Mouse (Mus musculus): ENCODE measurements around the gene Nav2.

DNA sequence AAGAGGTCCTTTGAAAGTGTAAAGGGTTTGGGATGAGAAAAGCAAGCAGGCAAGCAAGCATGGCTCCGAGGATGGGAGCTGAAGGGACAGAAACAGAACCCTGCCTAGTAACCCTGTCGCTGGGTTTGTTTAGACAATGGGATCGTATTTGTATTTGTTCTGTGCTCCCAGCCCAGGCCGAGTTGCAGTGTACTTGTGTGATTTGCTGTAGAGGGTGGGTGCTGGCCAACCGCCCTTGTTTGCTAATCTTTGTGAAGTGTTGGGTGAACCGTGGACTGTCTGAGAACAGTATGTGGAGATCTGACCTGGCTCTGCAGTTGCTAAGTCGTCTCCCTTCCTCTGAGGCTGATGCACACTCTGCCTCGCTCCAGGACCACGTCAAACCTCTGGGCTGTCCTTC is 253.6 kb downstream of the Nav2 start:
- TF ChIP-seq POLR2A (IDR thresholded peaks at IDR 0.05; ENCODE audit: insufficient read depth, low read depth, low read length) (no peak), CTCF (IDR thresholded peaks at IDR 0.05) (no peak)

Measured in heart, adult 2 months (tissue).